Mouse (Mus musculus) thymus, adult 2 months (tissue): ENCODE measurements around the gene Hilpda.

ENCODE experiments used
- CTCF ChIP-seq: fragments of 200-500 bp; IDR thresholded peaks from 2 replicates; pipeline ENCODE4 v1.5.1; 2012; ENCODE audit warnings: mild to moderate bottlenecking, control low read depth, low read length, moderate library complexity, borderline replicate concordance; ENCODE audit not compliant: control insufficient read depth, poor library complexity, insufficient read depth; ENCODE audit errors: extremely low read depth
- POLR2A ChIP-seq: fragments of 200-500 bp; IDR thresholded peaks from 2 replicates; pipeline ENCODE4 v1.6.1; 2012; ENCODE audit warnings: mild to moderate bottlenecking, low read length, control low read depth, moderate library complexity; ENCODE audit not compliant: control insufficient read depth, poor library complexity, insufficient read depth; ENCODE audit errors: extremely low read depth

DNA sequence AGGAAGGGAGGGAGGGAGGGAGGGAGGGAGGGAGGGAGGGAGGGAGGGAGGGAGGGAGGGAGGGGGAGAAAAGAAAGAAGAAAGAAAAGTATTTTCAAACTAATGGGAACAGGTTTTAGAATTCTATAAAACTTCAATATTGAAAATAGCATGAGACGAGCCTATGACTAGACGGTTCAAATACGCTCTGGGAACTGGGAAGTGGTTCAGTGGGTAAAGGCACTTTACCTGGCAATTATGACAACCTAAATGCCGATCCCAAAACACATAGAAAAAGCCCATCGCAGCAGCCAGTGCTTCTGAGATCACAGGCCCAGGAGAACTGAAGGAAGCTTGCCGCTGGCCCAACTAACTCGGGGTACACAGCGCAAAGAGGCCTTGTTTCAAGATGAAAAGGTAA, 7.0 kb downstream of the Hilpda start, which contains the start of gene Fam71f2:
- TF ChIP-seq POLR2A (no peak), CTCF (no peak)
